Mouse (Mus musculus): Measurements from ENCODE around the gene Gse1. TPM values are rescaled to one million over a fixed set of nuclear protein-coding genes. Genes with fewer than 3 reads are reported as not detected.

Gene Gse1
- total RNA-seq, 2 experiments from 2014 or later: 25.5 to 38.6 TPM

DNA sequence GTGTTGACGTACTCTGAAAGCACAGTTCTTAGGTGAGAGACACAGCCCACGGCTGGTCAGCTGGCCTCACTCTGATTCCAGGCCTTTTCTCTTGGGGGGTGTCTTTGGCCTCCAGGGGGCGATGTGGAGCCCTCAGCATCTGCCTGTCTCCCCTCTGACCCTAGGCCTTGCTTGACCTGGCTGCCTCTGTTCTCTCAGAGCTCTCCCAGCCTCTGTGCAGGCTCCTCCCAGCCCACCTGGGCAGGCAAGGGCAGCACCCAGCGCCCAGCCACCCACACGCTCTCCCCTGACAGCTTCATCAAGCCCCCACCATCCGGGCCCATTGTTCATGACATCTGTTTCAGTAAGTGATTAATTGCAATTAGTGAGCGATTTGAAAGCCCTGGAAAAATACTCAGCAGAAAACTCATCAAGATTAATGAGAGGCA, 176.4 kb downstream of the Gse1 start:
- DNase-seq: peak; percentile 73

DNA sequence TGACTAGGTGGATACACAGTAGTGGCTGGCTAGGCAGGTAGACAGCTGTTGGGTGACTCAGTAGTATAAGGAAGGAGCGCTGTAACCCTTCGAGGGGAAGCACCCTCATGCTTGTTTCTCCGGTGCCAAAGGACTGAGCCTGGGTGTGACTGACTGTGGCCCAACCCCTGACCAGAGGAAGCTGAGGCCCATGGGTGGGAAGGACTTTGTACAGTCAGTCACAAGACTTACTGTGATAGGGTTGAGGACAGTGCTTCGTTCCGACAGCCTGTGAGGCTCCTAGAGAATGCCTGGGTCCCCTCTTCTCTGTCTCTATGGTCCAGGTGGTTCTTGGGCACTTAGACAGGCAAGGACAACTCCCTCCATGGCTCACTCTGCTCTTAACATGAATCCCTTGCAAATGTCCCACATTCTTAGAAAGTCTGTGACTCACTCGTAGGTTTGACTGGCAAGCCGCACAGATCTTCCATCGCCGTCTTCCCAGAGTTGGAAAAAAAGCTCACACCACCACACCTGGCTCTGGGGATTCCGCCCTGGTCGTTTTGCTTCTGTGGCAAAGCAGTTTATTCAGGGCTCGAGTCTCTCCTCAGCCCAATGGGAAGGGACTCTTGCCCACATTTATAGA, 177.9 kb downstream of the Gse1 start:
- DNase-seq: no peak

DNA sequence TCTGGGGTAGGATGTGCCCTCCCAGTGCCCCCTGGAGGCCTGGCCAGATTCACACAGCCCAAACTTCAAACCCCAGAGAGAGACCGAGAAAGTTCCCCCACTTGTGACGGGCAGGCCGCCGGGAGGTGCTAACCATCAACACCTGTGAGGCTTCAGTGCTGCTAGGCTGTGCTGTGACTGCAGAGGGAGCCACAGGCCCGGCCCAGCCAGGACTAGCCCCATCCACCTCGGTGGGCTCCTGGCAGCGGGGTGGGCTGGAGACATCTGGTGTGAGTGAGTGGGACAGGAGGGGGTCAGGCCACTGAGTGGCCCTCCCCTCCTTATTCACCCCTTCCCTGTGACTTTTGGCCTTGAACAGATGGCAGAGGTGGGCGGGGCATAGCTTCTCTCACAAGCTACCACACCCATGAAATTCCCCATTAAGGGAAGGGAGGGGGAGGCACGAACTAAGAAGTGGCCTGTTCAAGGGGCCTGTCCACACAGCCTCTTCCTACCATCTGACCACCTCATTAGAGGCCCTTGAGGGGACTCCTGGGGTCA, 179.5 kb downstream of the Gse1 start:
- no peak for DNase-seq

DNA sequence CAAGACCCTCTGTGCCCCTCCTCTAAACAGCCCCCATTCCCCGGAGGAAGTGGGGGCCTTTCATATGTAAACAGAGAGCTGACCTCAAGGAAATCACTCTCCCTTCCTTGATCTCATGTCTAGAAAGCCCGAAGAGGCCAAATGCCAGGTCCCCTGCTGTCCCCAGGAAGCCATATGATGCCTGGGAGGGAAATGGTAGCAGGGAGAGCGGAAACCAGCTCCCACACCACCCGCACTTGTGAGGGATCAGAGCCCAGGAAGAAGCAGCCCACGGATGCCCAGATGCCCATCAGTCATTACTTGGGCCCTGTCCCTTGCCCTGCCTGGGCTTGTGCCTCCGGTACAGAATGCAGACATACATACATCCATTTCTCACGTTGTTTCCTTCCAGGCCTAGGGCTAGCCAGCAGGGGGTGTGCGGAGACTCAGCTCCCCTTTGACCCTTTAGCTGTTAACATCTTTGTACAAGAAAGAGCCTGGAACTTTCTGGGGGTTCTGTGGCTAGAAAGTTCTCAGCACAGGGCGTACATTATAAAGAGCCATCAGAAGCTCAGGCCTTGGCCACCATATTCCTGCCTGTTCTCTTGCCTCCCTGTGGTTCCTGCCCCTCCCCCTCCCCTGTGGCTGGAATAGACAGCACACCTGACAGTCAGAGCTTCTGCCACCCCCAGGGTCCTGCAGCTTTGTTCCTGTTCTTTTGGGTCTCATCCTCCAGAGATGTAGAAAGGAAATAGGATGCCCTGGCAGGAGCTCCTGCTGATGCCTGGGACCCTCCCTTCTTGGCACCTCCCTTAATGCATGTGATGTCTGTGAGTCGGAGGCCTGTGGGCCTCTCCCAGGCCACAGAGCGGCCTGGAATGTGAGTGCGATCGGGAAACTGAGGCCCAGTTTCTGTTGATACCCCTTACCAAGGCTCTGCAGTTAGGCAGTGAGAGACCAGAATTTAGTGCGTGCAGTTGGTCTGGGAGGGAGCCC, 180.3 kb downstream of the Gse1 start:
- no peak for DNase-seq

DNA sequence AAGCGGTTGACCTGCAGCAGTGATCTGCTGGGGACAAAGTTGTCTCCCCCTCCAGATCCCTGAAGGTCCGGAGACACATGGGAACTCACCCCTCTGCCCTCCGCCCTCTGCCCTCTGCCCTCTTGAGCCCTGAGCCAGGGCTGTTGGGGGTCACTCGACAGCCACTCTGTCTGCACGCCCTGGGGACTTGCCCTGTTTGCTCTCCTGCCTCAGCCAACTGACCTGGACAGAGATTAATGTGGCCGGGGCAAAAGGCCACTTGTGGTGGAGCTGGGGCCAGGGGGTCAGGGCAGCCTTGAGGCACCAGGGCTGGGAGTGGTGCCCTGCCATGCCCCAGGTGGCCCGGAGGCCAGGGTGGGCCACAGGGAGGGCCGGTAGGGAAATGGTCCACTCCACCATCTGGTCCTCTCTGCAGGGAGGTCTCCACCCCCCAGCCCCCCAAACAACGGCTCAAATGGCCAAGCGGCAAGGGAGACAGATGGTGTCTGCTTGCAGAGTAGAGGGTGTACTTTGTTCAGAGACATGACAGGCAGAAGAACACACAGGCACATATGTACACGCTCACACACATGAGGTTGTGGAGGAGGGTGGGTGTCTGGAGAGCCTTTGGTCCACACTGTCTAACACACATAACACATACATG, 181.2 kb downstream of the Gse1 start:
- DNase-seq: no peak

DNA sequence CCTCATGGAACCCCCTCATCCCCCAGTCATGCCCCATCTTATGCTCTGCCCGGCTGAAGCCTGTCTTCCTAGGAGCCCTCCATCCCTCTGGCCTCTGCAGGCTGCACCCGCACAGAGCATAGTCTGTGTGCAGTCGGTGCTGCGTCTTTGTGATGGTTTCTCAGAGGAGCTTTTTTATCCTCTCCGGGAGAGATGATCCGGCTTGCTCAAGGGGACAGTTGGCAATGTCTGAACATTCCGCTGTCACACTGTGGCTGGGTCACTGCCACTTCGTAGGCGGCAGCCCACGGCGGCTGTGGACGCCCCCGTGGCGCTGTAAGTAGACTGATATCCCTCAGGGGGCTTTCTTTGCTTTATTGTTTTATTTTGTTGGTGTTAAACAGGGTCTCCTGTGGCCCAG, 182.8 kb downstream of the Gse1 start:
- DNase-seq: no peak

DNA sequence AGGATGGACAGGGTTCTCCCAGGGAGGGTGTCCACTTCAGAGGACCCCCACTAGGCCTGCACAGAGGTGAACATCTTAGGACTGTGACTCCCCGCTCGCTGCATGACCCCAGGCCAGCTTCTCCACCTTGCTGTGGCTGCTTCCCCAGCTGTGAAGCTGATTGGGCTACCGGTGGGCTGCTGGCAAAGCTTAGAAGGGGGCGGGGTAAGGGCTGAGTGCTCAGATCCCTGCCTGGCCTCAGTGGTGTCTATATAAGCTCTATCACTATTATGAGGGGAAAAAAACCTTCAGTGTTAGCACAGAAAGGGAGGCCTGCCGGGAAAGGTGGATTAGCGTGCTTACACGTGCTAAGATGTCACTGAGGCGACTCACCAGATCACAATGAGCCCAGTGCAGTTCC, 183.6 kb downstream of the Gse1 start:
- DNase-seq: no peak

DNA sequence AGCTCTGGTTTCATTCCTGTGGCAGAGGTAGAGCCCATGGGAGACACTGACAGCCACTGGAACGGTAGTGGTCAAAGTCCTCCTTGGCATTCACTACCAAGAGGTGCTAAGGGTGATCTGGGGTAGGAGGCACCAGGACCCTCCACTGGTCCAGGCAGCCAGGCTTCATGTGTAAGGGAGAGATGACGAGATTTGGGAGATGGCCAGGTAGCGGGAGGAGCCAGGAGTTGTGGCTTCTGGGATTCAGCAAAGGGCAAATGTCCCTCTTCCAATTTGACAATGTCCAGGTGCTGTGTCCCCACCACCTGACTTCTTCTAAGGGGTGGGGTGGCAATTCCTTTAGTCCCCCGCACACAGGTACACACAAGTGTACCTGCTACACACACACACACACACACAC, 184.1 kb downstream of the Gse1 start:
- DNase-seq: no peak

DNA sequence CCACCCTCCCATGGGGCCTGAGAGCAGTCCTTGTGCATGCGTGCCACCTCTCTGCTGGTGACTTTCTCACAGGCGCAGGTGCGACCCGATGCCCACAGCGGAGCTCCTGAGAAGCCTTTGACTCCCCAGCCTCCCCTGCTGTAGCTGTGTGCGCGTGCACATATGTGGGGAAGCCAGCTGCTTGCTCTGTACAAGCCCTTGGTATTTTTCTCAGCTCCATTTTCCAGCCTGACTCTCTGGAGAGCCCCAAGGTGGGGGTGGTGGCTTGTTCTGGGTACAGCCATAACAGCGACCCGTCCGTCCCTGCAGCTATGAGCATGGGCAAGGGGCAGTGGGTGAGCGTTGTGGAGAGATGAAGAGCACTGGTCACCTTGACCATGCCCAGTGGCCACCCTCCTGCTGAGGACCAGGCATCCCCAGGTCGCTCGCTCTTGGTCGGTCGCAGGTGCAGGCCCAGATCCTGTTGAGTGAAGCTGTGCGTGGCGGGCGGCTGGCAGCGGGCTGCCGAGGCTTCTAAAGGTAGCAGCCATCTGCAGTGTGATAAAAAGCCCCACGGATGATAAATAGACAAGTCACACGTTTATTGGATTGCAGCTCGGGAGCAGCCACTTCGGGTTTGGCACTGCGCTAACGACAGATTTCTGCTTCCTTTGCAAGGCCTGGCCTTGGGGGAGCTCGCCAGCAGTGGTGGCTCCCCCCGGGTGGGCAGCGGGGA, 184.8 kb downstream of the Gse1 start:
- no peak for DNase-seq

DNA sequence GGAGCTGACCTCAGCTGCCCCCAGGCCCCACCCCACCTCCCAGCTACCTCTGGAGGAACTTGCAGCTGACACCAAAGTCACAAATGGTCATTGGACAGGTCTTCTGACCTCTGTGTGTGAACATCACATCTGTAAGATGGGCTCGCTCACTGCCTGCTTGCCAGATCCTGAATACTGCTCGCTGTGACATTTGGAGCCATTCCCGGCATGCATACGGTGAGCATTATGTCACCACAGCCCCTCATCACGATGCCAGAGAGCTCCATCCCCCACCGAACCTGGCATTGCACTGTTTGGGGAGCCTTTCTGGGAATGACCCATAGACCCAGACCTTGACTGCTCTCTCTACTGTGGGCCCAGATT, 185.4 kb downstream of the Gse1 start:
- DNase-seq: no peak

DNA sequence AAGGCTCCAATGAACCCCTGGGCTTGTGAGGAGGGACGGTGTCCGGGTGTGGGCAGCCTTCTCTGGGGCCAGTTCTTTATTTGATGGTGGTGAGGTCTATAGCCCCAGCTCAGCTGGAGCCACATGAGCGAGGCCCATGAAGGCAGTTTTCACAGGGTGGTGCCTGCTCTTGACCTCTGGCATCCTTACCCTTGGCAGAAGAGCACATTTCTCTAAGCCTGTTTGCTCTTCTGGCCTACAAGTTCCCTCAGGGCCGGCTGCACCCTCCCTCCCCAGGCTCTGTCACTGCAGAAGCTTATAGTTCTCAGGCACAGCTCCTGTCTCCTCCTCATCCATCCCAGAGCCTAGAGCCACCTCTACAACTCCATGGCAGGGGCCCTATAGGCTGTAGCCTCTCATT, 186.0 kb downstream of the Gse1 start:
- DNase-seq: no peak

DNA sequence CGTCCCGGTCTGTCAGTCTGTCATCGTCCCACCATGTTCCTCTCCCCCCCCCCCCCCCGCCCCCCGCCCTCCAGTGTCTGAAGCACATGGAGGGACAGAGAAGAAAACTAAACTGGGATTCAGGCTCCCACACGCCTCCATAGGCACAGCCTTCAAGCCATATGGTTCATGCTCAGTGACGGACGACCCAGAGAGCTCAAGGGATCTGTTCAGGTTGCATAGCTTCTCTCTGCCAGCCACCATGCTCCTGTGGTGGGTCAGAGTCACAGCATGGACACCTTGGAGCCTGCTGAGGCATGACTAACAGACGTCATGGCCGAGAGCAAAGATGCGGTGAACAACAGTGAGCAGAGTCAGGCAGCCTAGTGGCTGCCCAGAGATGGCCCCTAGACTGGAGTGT, 187.2 kb downstream of the Gse1 start:
- no peak for DNase-seq

DNA sequence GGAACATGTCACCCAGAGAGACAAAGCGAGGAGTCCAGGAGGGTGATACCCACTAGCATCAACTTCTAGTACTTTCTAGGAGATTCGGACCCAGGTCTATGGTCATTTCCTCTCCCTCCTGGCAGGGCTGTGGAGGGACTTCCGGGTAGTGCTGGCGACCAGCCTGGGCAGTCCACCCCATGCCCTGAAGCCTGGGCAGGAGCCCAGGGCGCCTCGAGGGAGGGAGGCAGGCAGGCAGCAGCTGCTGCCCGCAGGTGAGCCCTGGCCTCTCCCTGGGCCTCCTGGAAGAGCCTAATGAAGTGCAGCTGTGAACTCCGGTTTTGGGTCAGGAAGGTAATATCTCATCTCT, 187.9 kb downstream of the Gse1 start:
- DNase-seq: no peak

DNA sequence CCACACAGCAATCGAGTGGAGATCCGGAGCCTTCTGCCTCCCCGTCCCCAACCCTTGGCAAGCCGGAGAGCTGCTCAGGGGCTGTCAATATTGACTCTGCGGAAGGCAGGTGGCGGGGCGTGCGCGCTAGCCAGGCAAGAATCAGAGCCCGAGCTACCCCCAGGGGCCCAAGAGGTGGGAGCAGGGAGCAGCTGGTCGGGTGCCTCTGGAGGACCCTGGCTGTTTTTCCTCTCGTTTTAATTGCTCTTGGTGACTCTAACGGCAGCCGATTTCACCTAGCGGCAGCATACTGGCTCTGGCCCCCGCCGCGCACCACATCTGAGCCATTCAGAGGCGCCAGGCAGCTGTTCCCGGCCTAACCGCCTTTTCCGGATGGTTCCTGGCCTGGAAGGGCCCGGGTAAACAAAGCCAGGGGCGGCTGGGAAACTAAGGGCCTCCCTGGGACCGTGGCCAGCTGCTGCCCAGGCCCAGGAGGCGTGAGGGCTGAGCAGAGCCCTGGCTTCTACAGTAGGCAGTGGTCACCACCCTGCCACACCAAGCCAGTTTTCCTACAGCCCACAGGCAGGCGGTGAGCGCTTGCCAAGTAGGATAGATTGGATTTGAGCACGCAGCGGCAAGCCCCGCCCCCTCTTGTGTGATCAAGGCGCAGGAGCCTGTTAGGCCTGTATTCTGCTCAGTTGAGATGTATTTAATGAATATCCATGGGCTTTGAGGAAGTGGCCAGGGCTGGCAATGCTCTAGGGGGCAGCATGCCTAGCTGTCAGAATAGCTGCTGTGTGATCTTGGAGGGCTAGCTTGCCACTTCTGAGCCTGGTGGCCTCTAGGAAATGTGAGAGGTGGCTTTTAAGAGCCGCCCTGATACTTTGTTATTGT, 188.5 kb downstream of the Gse1 start:
- peak; percentile 76 for DNase-seq

DNA sequence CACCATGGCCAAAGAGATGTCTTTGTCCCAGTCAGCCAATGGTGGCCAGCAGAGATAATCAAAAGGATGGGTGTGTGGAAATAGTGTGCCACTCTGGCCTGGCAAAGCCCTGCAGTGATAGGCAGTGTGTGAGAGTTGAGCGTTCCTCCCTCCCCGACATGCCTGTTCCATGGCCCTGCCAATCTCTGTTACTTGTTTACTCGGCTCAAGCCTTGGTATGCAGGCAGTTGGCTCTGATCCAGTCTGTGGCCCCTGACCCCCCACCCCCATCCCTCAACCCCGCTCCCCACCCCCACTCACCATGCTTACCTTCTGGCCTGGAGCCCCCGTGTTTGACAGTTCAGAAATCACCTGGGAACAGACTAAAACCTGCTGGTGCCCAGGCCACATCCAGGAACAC, 189.9 kb downstream of the Gse1 start:
- DNase-seq: no peak

DNA sequence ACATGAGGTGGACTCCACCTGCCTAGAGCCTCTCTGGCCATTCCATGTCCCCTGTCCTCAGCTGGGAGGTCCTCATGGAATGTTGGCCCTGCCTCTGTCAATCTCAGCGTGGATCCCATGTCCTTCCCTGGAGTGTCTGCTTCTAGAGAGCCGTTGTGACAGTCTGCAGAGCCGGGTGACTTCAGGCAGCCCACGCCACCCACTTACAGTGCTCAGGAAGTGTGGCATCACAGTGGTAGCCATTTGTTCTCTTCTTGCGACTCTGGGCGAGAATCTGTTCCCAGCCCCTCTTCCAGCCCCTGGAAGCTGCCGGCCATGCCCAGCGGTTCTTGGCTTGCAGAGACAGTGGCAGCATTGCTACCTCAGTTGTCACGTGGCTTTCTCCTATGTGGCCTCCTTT, 191.4 kb downstream of the Gse1 start:
- no peak for DNase-seq

DNA sequence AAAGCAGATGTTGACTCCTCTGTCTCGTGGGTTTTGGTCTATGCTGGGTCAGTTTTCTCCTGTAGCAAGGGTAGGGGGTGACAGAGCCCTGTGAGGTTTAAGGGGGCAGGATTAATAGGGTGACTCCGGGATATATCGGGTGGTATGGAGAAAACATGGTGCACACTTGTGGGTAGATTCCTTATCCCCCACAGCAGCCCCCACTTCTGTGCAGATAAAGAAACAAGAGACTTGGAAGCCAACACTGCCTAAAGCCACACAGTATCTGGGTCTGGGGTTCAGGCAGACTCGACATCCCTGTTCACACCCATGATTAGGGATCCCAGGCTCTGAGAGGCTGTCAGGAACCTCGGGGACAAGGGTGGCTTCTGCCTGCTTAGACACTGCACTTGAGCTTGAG, 192.0 kb downstream of the Gse1 start:
- no peak for DNase-seq

DNA sequence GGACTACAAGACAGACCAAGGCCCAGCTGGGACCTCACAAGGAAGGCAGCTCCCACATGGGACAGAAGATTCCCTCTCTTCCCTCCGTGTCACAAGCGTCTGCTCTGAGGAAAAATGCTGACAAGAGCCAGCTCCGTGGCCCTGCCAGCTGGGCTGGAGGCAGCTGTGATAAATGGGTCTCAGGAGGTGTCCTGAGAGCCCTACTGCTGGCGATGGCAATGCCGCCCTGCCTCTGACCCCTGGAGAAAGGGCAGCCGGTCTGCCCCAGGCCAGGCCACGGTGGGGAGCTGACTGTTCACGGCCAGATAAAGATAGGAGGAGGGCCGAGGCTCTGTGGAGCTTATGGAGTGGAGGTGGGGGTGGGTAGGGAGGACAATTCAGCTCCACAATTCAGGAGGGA, 193.4 kb downstream of the Gse1 start:
- peak; percentile 54 for DNase-seq

DNA sequence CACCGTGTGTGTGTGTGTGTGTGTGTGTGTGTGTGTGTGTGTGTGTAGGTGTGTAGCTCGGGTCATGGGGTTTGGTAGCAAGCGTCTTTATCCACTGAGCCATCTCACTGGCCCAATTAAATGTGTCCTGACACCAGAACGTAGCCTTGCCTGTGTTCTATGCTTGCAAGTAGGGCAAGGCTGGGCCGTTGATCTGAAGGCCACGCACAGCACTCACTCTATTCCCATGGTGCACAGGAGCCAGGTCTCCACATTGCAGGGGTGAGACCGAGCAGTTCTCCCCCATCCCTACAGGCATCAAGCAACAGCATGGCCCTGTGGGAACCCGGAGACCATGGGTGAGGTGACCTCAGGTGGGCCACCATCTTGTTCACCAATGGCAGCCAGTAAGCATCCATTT, 194.0 kb downstream of the Gse1 start:
- no peak for DNase-seq

DNA sequence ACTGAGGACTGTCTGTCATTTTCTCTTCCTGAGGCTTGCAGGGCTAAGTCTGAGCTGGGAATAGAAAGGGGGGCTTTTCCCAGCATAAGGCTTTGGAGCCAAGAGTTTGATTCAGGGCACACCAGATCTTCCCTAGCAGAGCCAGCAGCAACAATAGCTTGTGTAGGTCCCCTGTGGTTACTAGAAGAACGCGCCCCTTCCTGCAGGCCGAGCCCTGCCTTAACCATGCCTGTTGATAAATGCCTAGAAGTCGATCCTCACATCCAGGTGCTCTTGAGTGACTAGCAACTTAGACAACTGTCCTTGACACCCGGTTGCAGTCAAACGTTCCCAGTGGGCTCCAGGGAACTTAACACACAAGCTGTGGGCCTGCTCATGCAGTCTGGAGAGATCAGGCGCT, 195.3 kb downstream of the Gse1 start:
- no peak for DNase-seq

DNA sequence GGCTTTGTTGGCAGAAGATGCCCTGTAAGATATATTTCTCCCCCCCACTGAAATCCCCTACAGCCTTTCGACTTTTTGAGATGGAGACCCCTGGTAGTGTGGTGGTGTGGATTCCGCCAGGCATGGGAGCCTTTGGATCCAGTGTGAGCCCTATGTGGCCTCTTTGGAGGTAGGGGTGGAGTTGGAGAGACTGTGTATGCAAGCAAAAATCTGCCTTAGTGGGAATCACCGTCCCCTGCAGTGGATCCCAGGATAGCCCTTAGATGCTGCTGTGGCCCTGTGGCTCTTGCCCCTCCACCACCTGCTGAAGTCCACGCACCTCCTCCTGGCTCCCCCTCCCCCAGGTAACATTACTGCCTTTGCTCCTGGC, 196.6 kb downstream of the Gse1 start:
- DNase-seq: no peak
